Mouse (Mus musculus): ENCODE data around the gene Susd1. TPM values are rescaled to one million over a fixed set of nuclear protein-coding genes. Genes with fewer than 3 reads are reported as not detected.

The Susd1 gene
- polyA plus RNA-seq, 1 experiment = 216 TPM

GRCm38 (mm10) chr4:59421369-59421746 lies 17.1 kb downstream of the Susd1 start:
- WGBS = 85% methylated on average over 5 of the region's 5 CpGs

GRCm38 (mm10) chr4:59420695-59421368 lies 17.6 kb downstream of the Susd1 start:
- peaks cover 17% of the 10 kb centered on the region for H3K4me1 ChIP-seq (ENCODE audit: control insufficient read depth, insufficient read depth, low read length)
- 93% methylated on average over 7 of the region's 7 CpGs for WGBS
- no peak overlapping the region for H3K4me3 ChIP-seq (ENCODE audit: insufficient read depth, low read depth, low read length)
- no peak for TF ChIP-seq POLR2A (IDR thresholded peaks at IDR 0.05; ENCODE audit: insufficient read depth, low read depth, low read length)
- TF ChIP-seq CTCF (IDR thresholded peaks at IDR 0.05; ENCODE audit: insufficient read depth, low read depth, low read length) = no peak
- H3K27ac ChIP-seq (ENCODE audit: insufficient read depth, low read depth, low read length) = no peak overlapping the region

More at GRCm38 (mm10) chr4:59421369-59421746, 17.1 kb downstream of the Susd1 start:
- no peak overlapping the region for H3K4me3 ChIP-seq (ENCODE audit: insufficient read depth, low read depth, low read length)
- H3K4me1 ChIP-seq (ENCODE audit: control insufficient read depth, insufficient read depth, low read length) = peaks cover 17% of the 10 kb centered on the region
- no peak overlapping the region for H3K27ac ChIP-seq (ENCODE audit: insufficient read depth, low read depth, low read length)
- no peak for TF ChIP-seq POLR2A (IDR thresholded peaks at IDR 0.05; ENCODE audit: insufficient read depth, low read depth, low read length)
- TF ChIP-seq CTCF (IDR thresholded peaks at IDR 0.05; ENCODE audit: insufficient read depth, low read depth, low read length) = no peak

GRCm38 (mm10) chr4:59419211-59419610 lies 19.2 kb downstream of the Susd1 start:
- peaks cover 12% of the 10 kb centered on the region for H3K4me1 ChIP-seq (ENCODE audit: control insufficient read depth, insufficient read depth, low read length)
- H3K4me3 ChIP-seq (ENCODE audit: insufficient read depth, low read depth, low read length) = no peak overlapping the region
- TF ChIP-seq CTCF (IDR thresholded peaks at IDR 0.05; ENCODE audit: insufficient read depth, low read depth, low read length) (no peak), POLR2A (IDR thresholded peaks at IDR 0.05; ENCODE audit: insufficient read depth, low read depth, low read length) (no peak)
- WGBS = 82% methylated on average over 4 of the region's 4 CpGs
- H3K27ac ChIP-seq (ENCODE audit: insufficient read depth, low read depth, low read length) = no peak overlapping the region

- no peak overlapping the region for H3K27ac ChIP-seq (ENCODE audit: insufficient read depth, low read depth, low read length)
- no peaks in the 10 kb centered on the region for H3K4me1 ChIP-seq (ENCODE audit: control insufficient read depth, insufficient read depth, low read length)
- WGBS = 96% methylated on average over 5 of the region's 5 CpGs
- TF ChIP-seq CTCF (IDR thresholded peaks at IDR 0.05; ENCODE audit: insufficient read depth, low read depth, low read length) = no peak
- TF ChIP-seq POLR2A (IDR thresholded peaks at IDR 0.05; ENCODE audit: insufficient read depth, low read depth, low read length) = no peak
- no peak overlapping the region for H3K4me3 ChIP-seq (ENCODE audit: insufficient read depth, low read depth, low read length)
Observed at GRCm38 (mm10) chr4:59413428-59413827, 25.0 kb downstream of the Susd1 start.

GRCm38 (mm10) chr4:59411153-59411552 lies 27.3 kb downstream of the Susd1 start:
- H3K4me1 ChIP-seq (ENCODE audit: control insufficient read depth, insufficient read depth, low read length) = no peaks in the 10 kb centered on the region
- 77% methylated on average over 9 of the region's 9 CpGs for WGBS
- no peak for TF ChIP-seq POLR2A (IDR thresholded peaks at IDR 0.05; ENCODE audit: insufficient read depth, low read depth, low read length)
- no peak for TF ChIP-seq CTCF (IDR thresholded peaks at IDR 0.05; ENCODE audit: insufficient read depth, low read depth, low read length)

GRCm38 (mm10) chr4:59407766-59408165 lies 30.7 kb downstream of the Susd1 start:
- Histone ChIP-seq H3K4me3 (ENCODE audit: insufficient read depth, low read depth, low read length) (no peak overlapping the region), H3K4me1 (ENCODE audit: control insufficient read depth, insufficient read depth, low read length) (peaks cover 15% of the 10 kb centered on the region), H3K27ac (ENCODE audit: insufficient read depth, low read depth, low read length) (no peak overlapping the region)
- TF ChIP-seq CTCF (IDR thresholded peaks at IDR 0.05; ENCODE audit: insufficient read depth, low read depth, low read length) (no peak), POLR2A (IDR thresholded peaks at IDR 0.05; ENCODE audit: insufficient read depth, low read depth, low read length) (no peak)
- 92% methylated on average over 4 of the region's 4 CpGs for WGBS

More at GRCm38 (mm10) chr4:59411153-59411552, 27.3 kb downstream of the Susd1 start:
- no peak overlapping the region for H3K4me3 ChIP-seq (ENCODE audit: insufficient read depth, low read depth, low read length)
- H3K27ac ChIP-seq (ENCODE audit: insufficient read depth, low read depth, low read length) = no peak overlapping the region

- H3K4me1 ChIP-seq (ENCODE audit: control insufficient read depth, insufficient read depth, low read length) = peaks cover 15% of the 10 kb centered on the region
- no peak for TF ChIP-seq CTCF (IDR thresholded peaks at IDR 0.05; ENCODE audit: insufficient read depth, low read depth, low read length)
- TF ChIP-seq POLR2A (IDR thresholded peaks at IDR 0.05; ENCODE audit: insufficient read depth, low read depth, low read length) = no peak
- H3K4me3 ChIP-seq (ENCODE audit: insufficient read depth, low read depth, low read length) = no peak overlapping the region
- 14% methylated on average over 6 of the region's 6 CpGs for WGBS
- peak overlapping the region; percentile 13 for H3K27ac ChIP-seq (ENCODE audit: insufficient read depth, low read depth, low read length)
Observed at GRCm38 (mm10) chr4:59404375-59404774, 34.1 kb downstream of the Susd1 start.

GRCm38 (mm10) chr4:59400931-59401330 lies 37.5 kb downstream of the Susd1 start:
- TF ChIP-seq CTCF (IDR thresholded peaks at IDR 0.05; ENCODE audit: insufficient read depth, low read depth, low read length) = no peak
- TF ChIP-seq POLR2A (IDR thresholded peaks at IDR 0.05; ENCODE audit: insufficient read depth, low read depth, low read length) = no peak
- WGBS = 68% methylated on average over 10 of the region's 10 CpGs
- Histone ChIP-seq H3K27ac (ENCODE audit: insufficient read depth, low read depth, low read length) (no peak overlapping the region), H3K4me1 (ENCODE audit: control insufficient read depth, insufficient read depth, low read length) (peaks cover 15% of the 10 kb centered on the region), H3K4me3 (ENCODE audit: insufficient read depth, low read depth, low read length) (no peak overlapping the region)

- TF ChIP-seq POLR2A (IDR thresholded peaks at IDR 0.05; ENCODE audit: insufficient read depth, low read depth, low read length) (no peak), CTCF (IDR thresholded peaks at IDR 0.05; ENCODE audit: insufficient read depth, low read depth, low read length) (no peak)
- Histone ChIP-seq H3K4me3 (ENCODE audit: insufficient read depth, low read depth, low read length) (no peak overlapping the region), H3K27ac (ENCODE audit: insufficient read depth, low read depth, low read length) (no peak overlapping the region), H3K4me1 (ENCODE audit: control insufficient read depth, insufficient read depth, low read length) (peaks cover 5% of the 10 kb centered on the region)
- WGBS = 70% methylated on average over 4 of the region's 4 CpGs
Observed at GRCm38 (mm10) chr4:59399343-59399742, 39.1 kb downstream of the Susd1 start.
